Mouse (Mus musculus): Measurements from ENCODE around the gene St3gal5. TPM values are rescaled to one million over a fixed set of nuclear protein-coding genes. Genes with fewer than 3 reads are reported as not detected.

Gene St3gal5
- polyA plus RNA-seq, 1 experiment: 27.6 TPM

- H3ac ChIP-seq (ENCODE audit: control insufficient read depth, insufficient read length, low read depth): no peak overlapping the region
- no peaks in the 10 kb centered on the region for H3K27me3 ChIP-seq (ENCODE audit: control insufficient read depth, insufficient read depth, insufficient read length)
- H3K79me2 ChIP-seq (ENCODE audit: control insufficient read depth, insufficient read depth): peaks cover 21% of the 10 kb centered on the region
- no peaks in the 10 kb centered on the region for H3K36me3 ChIP-seq (ENCODE audit: control insufficient read depth, insufficient read depth)
- no peak for TF ChIP-seq MAX (IDR thresholded peaks at IDR 0.05)
- no peak for TF ChIP-seq CTCF (IDR thresholded peaks at IDR 0.05; ENCODE audit: control insufficient read depth, insufficient read depth, insufficient read length)
- no peak for TF ChIP-seq CEBPB (IDR thresholded peaks at IDR 0.05; ENCODE audit: low read depth)
- no peak for TF ChIP-seq FOSL1 (IDR thresholded peaks at IDR 0.05; ENCODE audit: insufficient read depth, low read length, poor library complexity, severe bottlenecking)
- no peak for TF ChIP-seq MYOD1 (IDR thresholded peaks at IDR 0.05; ENCODE audit: control insufficient read depth, insufficient read length, low read depth)
- no peak for TF ChIP-seq USF1 (IDR thresholded peaks at IDR 0.05; ENCODE audit: low read depth)
- TF ChIP-seq MYOG (IDR thresholded peaks at IDR 0.05; ENCODE audit: control insufficient read depth, extremely low read depth, insufficient read length): no peak
- H3K79me3 ChIP-seq (ENCODE audit: low read depth): peaks cover 2% of the 10 kb centered on the region
- no peak overlapping the region for H3K4me3 ChIP-seq (ENCODE audit: insufficient read depth, poor library complexity, severe bottlenecking)
These were observed 4.7 kb downstream of the St3gal5 start for GRCm38 (mm10) chr6:72102066-72102465.

GRCm38 (mm10) chr6:72104534-72104933 is 7.1 kb downstream of the St3gal5 start:
- Histone ChIP-seq H3K79me3 (ENCODE audit: low read depth) (peaks cover 2% of the 10 kb centered on the region), H3K36me3 (ENCODE audit: control insufficient read depth, insufficient read depth) (no peaks in the 10 kb centered on the region), H3K4me3 (ENCODE audit: insufficient read depth, poor library complexity, severe bottlenecking) (no peak overlapping the region), H3K79me2 (ENCODE audit: control insufficient read depth, insufficient read depth) (peaks cover 21% of the 10 kb centered on the region), H3ac (ENCODE audit: control insufficient read depth, insufficient read length, low read depth) (no peak overlapping the region), H3K27me3 (ENCODE audit: control insufficient read depth, insufficient read depth, insufficient read length) (no peaks in the 10 kb centered on the region)
- TF ChIP-seq CTCF (IDR thresholded peaks at IDR 0.05; ENCODE audit: control insufficient read depth, insufficient read depth, insufficient read length) (no peak), MYOD1 (IDR thresholded peaks at IDR 0.05; ENCODE audit: control insufficient read depth, insufficient read length, low read depth) (no peak), MYOG (IDR thresholded peaks at IDR 0.05; ENCODE audit: control insufficient read depth, extremely low read depth, insufficient read length) (no peak), USF1 (IDR thresholded peaks at IDR 0.05; ENCODE audit: low read depth) (no peak), CEBPB (IDR thresholded peaks at IDR 0.05; ENCODE audit: low read depth) (no peak), FOSL1 (IDR thresholded peaks at IDR 0.05; ENCODE audit: insufficient read depth, low read length, poor library complexity, severe bottlenecking) (no peak), MAX (IDR thresholded peaks at IDR 0.05) (no peak)

GRCm38 (mm10) chr6:72108941-72109892 is 11.8 kb downstream of the St3gal5 start:
- no peaks in the 10 kb centered on the region for H3K79me3 ChIP-seq (ENCODE audit: low read depth)
- no peak overlapping the region for H3K4me3 ChIP-seq (ENCODE audit: insufficient read depth, poor library complexity, severe bottlenecking)
- H3K27me3 ChIP-seq (ENCODE audit: control insufficient read depth, insufficient read depth, insufficient read length): no peaks in the 10 kb centered on the region
- no peak overlapping the region for H3ac ChIP-seq (ENCODE audit: control insufficient read depth, insufficient read length, low read depth)
- H3K79me2 ChIP-seq (ENCODE audit: control insufficient read depth, insufficient read depth): peaks cover 10% of the 10 kb centered on the region
- TF ChIP-seq MAX (IDR thresholded peaks at IDR 0.05) (peak; percentile 17), FOSL1 (IDR thresholded peaks at IDR 0.05; ENCODE audit: insufficient read depth, low read length, poor library complexity, severe bottlenecking) (no peak), MYOG (IDR thresholded peaks at IDR 0.05; ENCODE audit: control insufficient read depth, extremely low read depth, insufficient read length) (no peak), MYOD1 (IDR thresholded peaks at IDR 0.05; ENCODE audit: control insufficient read depth, insufficient read length, low read depth) (peak; percentile 76), CTCF (IDR thresholded peaks at IDR 0.05; ENCODE audit: control insufficient read depth, insufficient read depth, insufficient read length) (no peak), CEBPB (IDR thresholded peaks at IDR 0.05; ENCODE audit: low read depth) (peak; percentile 59), USF1 (IDR thresholded peaks at IDR 0.05; ENCODE audit: low read depth) (no peak)
- no peaks in the 10 kb centered on the region for H3K36me3 ChIP-seq (ENCODE audit: control insufficient read depth, insufficient read depth)

- Histone ChIP-seq H3K79me2 (ENCODE audit: control insufficient read depth, insufficient read depth) (peaks cover 10% of the 10 kb centered on the region), H3ac (ENCODE audit: control insufficient read depth, insufficient read length, low read depth) (no peak overlapping the region), H3K79me3 (ENCODE audit: low read depth) (no peaks in the 10 kb centered on the region), H3K27me3 (ENCODE audit: control insufficient read depth, insufficient read depth, insufficient read length) (no peaks in the 10 kb centered on the region), H3K4me3 (ENCODE audit: insufficient read depth, poor library complexity, severe bottlenecking) (no peak overlapping the region), H3K36me3 (ENCODE audit: control insufficient read depth, insufficient read depth) (no peaks in the 10 kb centered on the region)
- TF ChIP-seq MAX (IDR thresholded peaks at IDR 0.05): no peak
- TF ChIP-seq MYOG (IDR thresholded peaks at IDR 0.05; ENCODE audit: control insufficient read depth, extremely low read depth, insufficient read length): no peak
- no peak for TF ChIP-seq MYOD1 (IDR thresholded peaks at IDR 0.05; ENCODE audit: control insufficient read depth, insufficient read length, low read depth)
- TF ChIP-seq CEBPB (IDR thresholded peaks at IDR 0.05; ENCODE audit: low read depth): no peak
- TF ChIP-seq FOSL1 (IDR thresholded peaks at IDR 0.05; ENCODE audit: insufficient read depth, low read length, poor library complexity, severe bottlenecking): no peak
- no peak for TF ChIP-seq USF1 (IDR thresholded peaks at IDR 0.05; ENCODE audit: low read depth)
- no peak for TF ChIP-seq CTCF (IDR thresholded peaks at IDR 0.05; ENCODE audit: control insufficient read depth, insufficient read depth, insufficient read length)
These were observed 13.2 kb downstream of the St3gal5 start for GRCm38 (mm10) chr6:72110577-72110976.

GRCm38 (mm10) chr6:72112575-72112974 is 15.2 kb downstream of the St3gal5 start:
- no peaks in the 10 kb centered on the region for H3K36me3 ChIP-seq (ENCODE audit: control insufficient read depth, insufficient read depth)
- no peaks in the 10 kb centered on the region for H3K79me3 ChIP-seq (ENCODE audit: low read depth)
- H3K79me2 ChIP-seq (ENCODE audit: control insufficient read depth, insufficient read depth): peaks cover 10% of the 10 kb centered on the region
- H3ac ChIP-seq (ENCODE audit: control insufficient read depth, insufficient read length, low read depth): no peak overlapping the region
- TF ChIP-seq MYOD1 (IDR thresholded peaks at IDR 0.05; ENCODE audit: control insufficient read depth, insufficient read length, low read depth): peak; percentile 77
- no peak for TF ChIP-seq MAX (IDR thresholded peaks at IDR 0.05)
- no peaks in the 10 kb centered on the region for H3K27me3 ChIP-seq (ENCODE audit: control insufficient read depth, insufficient read depth, insufficient read length)
- H3K4me3 ChIP-seq (ENCODE audit: insufficient read depth, poor library complexity, severe bottlenecking): no peak overlapping the region
